Mouse (Mus musculus) testis, adult 2 months (tissue): ENCODE measurements around the gene Arrdc1.

Experiments used
- CTCF ChIP-seq: fragments of 200-500 bp; IDR thresholded peaks from 2 replicates; pipeline ENCODE4 v1.5.1; 2012; ENCODE audit warnings: low read depth, mild to moderate bottlenecking, inconsistent platforms, low read length, moderate library complexity; ENCODE audit not compliant: control insufficient read depth, insufficient read depth, insufficient replicate concordance
- POLR2A ChIP-seq: fragments of 200-500 bp; IDR thresholded peaks from 2 replicates; pipeline ENCODE4 v1.6.1; 2012; ENCODE audit warnings: low read depth, mild to moderate bottlenecking, inconsistent platforms, low read length, moderate library complexity; ENCODE audit not compliant: control insufficient read depth

GRCm38 (mm10) chr2:24929593-24929992 lies 5.5 kb downstream of the Arrdc1 start:
- TF ChIP-seq CTCF, result no peak
- TF ChIP-seq POLR2A, result no peak
